Mouse (Mus musculus) frontal cortex, postnatal 36 days (tissue): ENCODE measurements around the gene Tmem222.

Experiments
- DNase-seq, 2 experiments: peaks; one replicate each; pipeline ENCODE4 v3.0.0; 2022; ENCODE audit warnings: low spot score in 2 of 2

Tmem222 gene

GRCm38 (mm10) chr4:133251214-133251613 lies 26.4 kb downstream of the Tmem222 start:
- no peak for DNase-seq

- peak; percentile 78 to 79 for DNase-seq
Measured at GRCm38 (mm10) chr4:133250609-133251008, 27.0 kb downstream of the Tmem222 start.

- DNase-seq = no peak
Measured at GRCm38 (mm10) chr4:133247806-133248449, 29.7 kb downstream of the Tmem222 start.

- DNase-seq = no peak
Measured at GRCm38 (mm10) chr4:133247072-133247471, 30.5 kb downstream of the Tmem222 start.

- DNase-seq = no peak
Measured at GRCm38 (mm10) chr4:133244289-133244688, 33.3 kb downstream of the Tmem222 start.

GRCm38 (mm10) chr4:133243538-133243937 lies 34.1 kb downstream of the Tmem222 start:
- no peak for DNase-seq

GRCm38 (mm10) chr4:133242710-133243109 lies 34.9 kb downstream of the Tmem222 start:
- no peak for DNase-seq

GRCm38 (mm10) chr4:133241910-133242309 lies 35.7 kb downstream of the Tmem222 start:
- no peak for DNase-seq

- DNase-seq = peak; percentile 89 to 90
Measured at GRCm38 (mm10) chr4:133240934-133241908, 36.4 kb downstream of the Tmem222 start.

GRCm38 (mm10) chr4:133240490-133240921 lies 37.1 kb downstream of the Tmem222 start, which contains the start of gene Map3k6:
Gene Map3k6 (plus strand): TSS chr4:133240818.
- DNase-seq = no peak

GRCm38 (mm10) chr4:133237911-133238310 lies 39.7 kb downstream of the Tmem222 start:
- DNase-seq = no peak

GRCm38 (mm10) chr4:133235415-133235814 lies 42.2 kb downstream of the Tmem222 start:
- DNase-seq = no peak

- no peak for DNase-seq
Measured at GRCm38 (mm10) chr4:133234771-133235170, 42.8 kb downstream of the Tmem222 start.

- DNase-seq = no peak
Measured at GRCm38 (mm10) chr4:133233285-133233976, 44.2 kb downstream of the Tmem222 start.

GRCm38 (mm10) chr4:133229582-133229981 lies 48.0 kb downstream of the Tmem222 start:
- DNase-seq = no peak

- DNase-seq = no peak
Measured at GRCm38 (mm10) chr4:133227636-133228035, 50.0 kb downstream of the Tmem222 start.

- DNase-seq = no peak
Measured at GRCm38 (mm10) chr4:133226073-133226472, 51.5 kb downstream of the Tmem222 start.

- no peak for DNase-seq
Measured at GRCm38 (mm10) chr4:133223875-133224274, 53.7 kb downstream of the Tmem222 start.

- no peak for DNase-seq
Measured at GRCm38 (mm10) chr4:133221701-133222100, 55.9 kb downstream of the Tmem222 start.

- DNase-seq = no peak
Measured at GRCm38 (mm10) chr4:133220656-133221055, 56.9 kb downstream of the Tmem222 start.

GRCm38 (mm10) chr4:133218745-133219144 lies 58.8 kb downstream of the Tmem222 start:
- DNase-seq = no peak

- peak; percentile 44 to 52 for DNase-seq
Measured at GRCm38 (mm10) chr4:133217641-133218040, 60.0 kb downstream of the Tmem222 start.
